Mouse (Mus musculus): ENCODE data around the gene Hdgf. TPM values are rescaled to one million over a fixed set of nuclear protein-coding genes. Genes with fewer than 3 reads are reported as not detected.
A peak's percentile ranks its signal among the peaks of the same experiment; 100 is the strongest.

Hdgf gene
- polyA plus RNA-seq, 1 experiment from 2014 or later, result 116 TPM

GRCm38 (mm10) chr3:87935201-87935600, 29.1 kb downstream of the Hdgf start:
- no peak for ATAC-seq
- Histone ChIP-seq H3K9me3 (ENCODE audit: low read length) (no peaks in the 10 kb centered on the region), H3K27me3 (ENCODE audit: insufficient read depth, low read length) (no peaks in the 10 kb centered on the region), H3K4me2 (ENCODE audit: low read depth, low read length) (no peak overlapping the region), H3K36me3 (replicated peaks; ENCODE audit: insufficient read depth, low read length) (peaks cover 46% of the 10 kb centered on the region), H3K4me3 (ENCODE audit: low read depth, low read length) (no peak overlapping the region), H3K9ac (replicated peaks) (no peak overlapping the region), H3K4me1 (ENCODE audit: insufficient read depth) (peaks cover 24% of the 10 kb centered on the region), H3K27ac (ENCODE audit: low read depth) (no peak overlapping the region)
- DNase-seq, result no peak
- WGBS (ENCODE audit: insufficient replicate concordance), result 78% methylated on average over 4 of the region's 4 CpGs
- no peak for TF ChIP-seq EP300 (IDR thresholded peaks at IDR 0.05; ENCODE audit: low read depth)
- no peak for TF ChIP-seq CTCF (IDR thresholded peaks at IDR 0.05; ENCODE audit: low read depth)

- ATAC-seq, result peak; percentile 24; the same call in 1 of the 2 replicates
Observed at GRCm38 (mm10) chr3:87935776-87936175, 29.7 kb downstream of the Hdgf start.

GRCm38 (mm10) chr3:87940611-87941010, 34.5 kb downstream of the Hdgf start:
- Histone ChIP-seq H3K9ac (replicated peaks) (no peak overlapping the region), H3K9me3 (ENCODE audit: low read length) (no peaks in the 10 kb centered on the region), H3K36me3 (replicated peaks; ENCODE audit: insufficient read depth, low read length) (peaks cover 51% of the 10 kb centered on the region), H3K4me2 (ENCODE audit: low read depth, low read length) (no peak overlapping the region), H3K27ac (ENCODE audit: low read depth) (no peak overlapping the region), H3K4me1 (ENCODE audit: insufficient read depth) (no peaks in the 10 kb centered on the region), H3K4me3 (ENCODE audit: low read depth, low read length) (no peak overlapping the region), H3K27me3 (ENCODE audit: insufficient read depth, low read length) (no peaks in the 10 kb centered on the region; the same call in none of the 2 replicates)
- no peak for DNase-seq
- WGBS (ENCODE audit: insufficient replicate concordance), result 82% methylated on average over 5 of the region's 5 CpGs
- no peak for TF ChIP-seq EP300 (IDR thresholded peaks at IDR 0.05; ENCODE audit: low read depth)
- TF ChIP-seq CTCF (IDR thresholded peaks at IDR 0.05; ENCODE audit: low read depth), result no peak
- no peak for ATAC-seq

More at GRCm38 (mm10) chr3:87935776-87936175, 29.7 kb downstream of the Hdgf start:
- Histone ChIP-seq H3K9me3 (ENCODE audit: low read length) (no peaks in the 10 kb centered on the region), H3K27me3 (ENCODE audit: insufficient read depth, low read length) (no peaks in the 10 kb centered on the region), H3K4me1 (ENCODE audit: insufficient read depth) (peaks cover 24% of the 10 kb centered on the region), H3K4me2 (ENCODE audit: low read depth, low read length) (no peak overlapping the region), H3K27ac (ENCODE audit: low read depth) (no peak overlapping the region), H3K9ac (replicated peaks) (no peak overlapping the region), H3K4me3 (ENCODE audit: low read depth, low read length) (no peak overlapping the region), H3K36me3 (replicated peaks; ENCODE audit: insufficient read depth, low read length) (peaks cover 49% of the 10 kb centered on the region)
- WGBS (ENCODE audit: insufficient replicate concordance), result 91% methylated on average over 2 of the region's 2 CpGs
- peak; percentile 85 for DNase-seq
- TF ChIP-seq CTCF (IDR thresholded peaks at IDR 0.05; ENCODE audit: low read depth) (peak; percentile 96), EP300 (IDR thresholded peaks at IDR 0.05; ENCODE audit: low read depth) (no peak)

GRCm38 (mm10) chr3:87942471-87942870, 36.4 kb downstream of the Hdgf start:
- 0 out of 2 replicates have a peak, but pooled peaks cover 2% of the 10 kb centered on the region for H3K4me1 ChIP-seq (ENCODE audit: insufficient read depth)
- peaks cover 43% of the 10 kb centered on the region for H3K36me3 ChIP-seq (replicated peaks; ENCODE audit: insufficient read depth, low read length)
- no peak overlapping the region for H3K4me3 ChIP-seq (ENCODE audit: low read depth, low read length)
- no peak overlapping the region for H3K9ac ChIP-seq (replicated peaks)
- no peak for TF ChIP-seq EP300 (IDR thresholded peaks at IDR 0.05; ENCODE audit: low read depth)
- TF ChIP-seq CTCF (IDR thresholded peaks at IDR 0.05; ENCODE audit: low read depth), result no peak
- 91% methylated on average over 2 of the region's 2 CpGs for WGBS (ENCODE audit: insufficient replicate concordance)
- H3K4me2 ChIP-seq (ENCODE audit: low read depth, low read length), result no peak overlapping the region
- no peaks in the 10 kb centered on the region for H3K9me3 ChIP-seq (ENCODE audit: low read length)
- H3K27me3 ChIP-seq (ENCODE audit: insufficient read depth, low read length), result peaks cover 18% of the 10 kb centered on the region
- ATAC-seq (no peak), DNase-seq (no peak)
- H3K27ac ChIP-seq (ENCODE audit: low read depth), result no peak overlapping the region

GRCm38 (mm10) chr3:87943586-87943985, 37.5 kb downstream of the Hdgf start:
- ATAC-seq (no peak), DNase-seq (no peak)
- H3K4me2 ChIP-seq (ENCODE audit: low read depth, low read length), result no peak overlapping the region
- 72% methylated on average over 7 of the region's 7 CpGs for WGBS (ENCODE audit: insufficient replicate concordance)
- H3K4me1 ChIP-seq (ENCODE audit: insufficient read depth), result peaks cover 11% of the 10 kb centered on the region
- TF ChIP-seq EP300 (IDR thresholded peaks at IDR 0.05; ENCODE audit: low read depth) (no peak), CTCF (IDR thresholded peaks at IDR 0.05; ENCODE audit: low read depth) (no peak)
- H3K27ac ChIP-seq (ENCODE audit: low read depth), result no peak overlapping the region
- H3K9ac ChIP-seq (replicated peaks), result no peak overlapping the region
- H3K4me3 ChIP-seq (ENCODE audit: low read depth, low read length), result no peak overlapping the region
- peaks cover 31% of the 10 kb centered on the region for H3K36me3 ChIP-seq (replicated peaks; ENCODE audit: insufficient read depth, low read length)
- H3K27me3 ChIP-seq (ENCODE audit: insufficient read depth, low read length), result peaks cover 29% of the 10 kb centered on the region
- H3K9me3 ChIP-seq (ENCODE audit: low read length), result no peaks in the 10 kb centered on the region

- H3K4me3 ChIP-seq (ENCODE audit: low read depth, low read length), result no peak overlapping the region
- ATAC-seq (no peak), DNase-seq (no peak)
- H3K9me3 ChIP-seq (ENCODE audit: low read length), result no peaks in the 10 kb centered on the region
- no peak for TF ChIP-seq CTCF (IDR thresholded peaks at IDR 0.05; ENCODE audit: low read depth)
- TF ChIP-seq EP300 (IDR thresholded peaks at IDR 0.05; ENCODE audit: low read depth), result no peak
- no peak overlapping the region for H3K4me2 ChIP-seq (ENCODE audit: low read depth, low read length)
- H3K4me1 ChIP-seq (ENCODE audit: insufficient read depth), result peaks cover 11% of the 10 kb centered on the region
- no peak overlapping the region for H3K9ac ChIP-seq (replicated peaks)
- H3K27ac ChIP-seq (ENCODE audit: low read depth), result no peak overlapping the region
- peaks cover 21% of the 10 kb centered on the region for H3K36me3 ChIP-seq (replicated peaks; ENCODE audit: insufficient read depth, low read length)
- peaks cover 44% of the 10 kb centered on the region for H3K27me3 ChIP-seq (ENCODE audit: insufficient read depth, low read length)
- WGBS (ENCODE audit: insufficient replicate concordance), result 46% methylated on average over 4 of the region's 4 CpGs
Observed at GRCm38 (mm10) chr3:87944838-87945600, 38.9 kb downstream of the Hdgf start.

All from liver, postnatal 0 days (tissue).